Mouse (Mus musculus): Measurements from ENCODE around the gene Pea15a. TPM values are rescaled to one million over a fixed set of nuclear protein-coding genes. Genes with fewer than 3 reads are reported as not detected.

Pea15a gene
- polyA plus RNA-seq, 1 experiment from 2014 or later = 140 TPM

- Histone ChIP-seq H3K9me3 (ENCODE audit: low read depth, low read length) (no peaks in the 10 kb centered on the region), H3K4me2 (peak overlapping the region; percentile 18; the same call in 1 of the 2 replicates), H3K27ac (ENCODE audit: low read depth) (peak overlapping the region; percentile 63), H3K4me1 (ENCODE audit: insufficient read depth) (peaks cover 49% of the 10 kb centered on the region), H3K4me3 (ENCODE audit: low read depth, low read length) (no peak overlapping the region), H3K36me3 (ENCODE audit: insufficient read depth) (peaks cover 63% of the 10 kb centered on the region), H3K27me3 (ENCODE audit: insufficient read depth, low read length) (no peaks in the 10 kb centered on the region), H3K9ac (no peak overlapping the region)
- ATAC-seq (ENCODE audit: insufficient read depth) = no peak
- WGBS = 37% methylated on average over 7 of the region's 7 CpGs
- peak; percentile 51 for DNase-seq
- TF ChIP-seq CTCF (IDR thresholded peaks at IDR 0.05; ENCODE audit: low read depth) = no peak
Measured at GRCm38 (mm10) chr1:172200871-172201447, 5.6 kb downstream of the Pea15a start.

GRCm38 (mm10) chr1:172200161-172200560 lies 6.4 kb downstream of the Pea15a start:
- H3K36me3 ChIP-seq (ENCODE audit: insufficient read depth) = peaks cover 71% of the 10 kb centered on the region
- H3K4me3 ChIP-seq (ENCODE audit: low read depth, low read length) = no peak overlapping the region
- peak overlapping the region; percentile 46; the same call in 1 of the 2 replicates for H3K27ac ChIP-seq (ENCODE audit: low read depth)
- no peaks in the 10 kb centered on the region for H3K9me3 ChIP-seq (ENCODE audit: low read depth, low read length)
- H3K4me2 ChIP-seq = no peak overlapping the region
- TF ChIP-seq CTCF (IDR thresholded peaks at IDR 0.05; ENCODE audit: low read depth) = no peak
- ATAC-seq (ENCODE audit: insufficient read depth) = no peak
- WGBS = 60% methylated on average over 5 of the region's 5 CpGs
- no peaks in the 10 kb centered on the region for H3K27me3 ChIP-seq (ENCODE audit: insufficient read depth, low read length)
- H3K9ac ChIP-seq = no peak overlapping the region
- H3K4me1 ChIP-seq (ENCODE audit: insufficient read depth) = peaks cover 43% of the 10 kb centered on the region
- peak; percentile 51 for DNase-seq

- TF ChIP-seq CTCF (IDR thresholded peaks at IDR 0.05; ENCODE audit: low read depth) = no peak
- Histone ChIP-seq H3K9ac (no peak overlapping the region), H3K36me3 (ENCODE audit: insufficient read depth) (peaks cover 81% of the 10 kb centered on the region), H3K4me3 (ENCODE audit: low read depth, low read length) (no peak overlapping the region), H3K4me2 (no peak overlapping the region), H3K9me3 (ENCODE audit: low read depth, low read length) (no peaks in the 10 kb centered on the region), H3K27me3 (ENCODE audit: insufficient read depth, low read length) (no peaks in the 10 kb centered on the region), H3K4me1 (ENCODE audit: insufficient read depth) (peaks cover 32% of the 10 kb centered on the region), H3K27ac (ENCODE audit: low read depth) (no peak overlapping the region)
- 82% methylated on average over 4 of the region's 4 CpGs for WGBS
- DNase-seq (no peak), ATAC-seq (ENCODE audit: insufficient read depth) (no peak)
Measured at GRCm38 (mm10) chr1:172198996-172199395, 7.6 kb downstream of the Pea15a start.

- peaks cover 84% of the 10 kb centered on the region for H3K36me3 ChIP-seq (ENCODE audit: insufficient read depth)
- no peaks in the 10 kb centered on the region for H3K9me3 ChIP-seq (ENCODE audit: low read depth, low read length)
- no peak overlapping the region for H3K27ac ChIP-seq (ENCODE audit: low read depth)
- peaks cover 25% of the 10 kb centered on the region for H3K4me1 ChIP-seq (ENCODE audit: insufficient read depth)
- no peak overlapping the region for H3K4me2 ChIP-seq
- 87% methylated on average over 8 of the region's 8 CpGs for WGBS
- H3K9ac ChIP-seq = no peak overlapping the region
- no peak for ATAC-seq (ENCODE audit: insufficient read depth)
- H3K27me3 ChIP-seq (ENCODE audit: insufficient read depth, low read length) = no peaks in the 10 kb centered on the region
- DNase-seq = no peak
- TF ChIP-seq CTCF (IDR thresholded peaks at IDR 0.05; ENCODE audit: low read depth) = no peak
- H3K4me3 ChIP-seq (ENCODE audit: low read depth, low read length) = no peak overlapping the region
Measured at GRCm38 (mm10) chr1:172198316-172198715, 8.3 kb downstream of the Pea15a start.

GRCm38 (mm10) chr1:172197851-172198250 lies 8.8 kb downstream of the Pea15a start:
- no peak for ATAC-seq (ENCODE audit: insufficient read depth)
- Histone ChIP-seq H3K4me1 (ENCODE audit: insufficient read depth) (peaks cover 21% of the 10 kb centered on the region), H3K36me3 (ENCODE audit: insufficient read depth) (peaks cover 86% of the 10 kb centered on the region), H3K4me2 (no peak overlapping the region), H3K4me3 (ENCODE audit: low read depth, low read length) (no peak overlapping the region), H3K9ac (no peak overlapping the region), H3K9me3 (ENCODE audit: low read depth, low read length) (no peaks in the 10 kb centered on the region), H3K27ac (ENCODE audit: low read depth) (no peak overlapping the region), H3K27me3 (ENCODE audit: insufficient read depth, low read length) (no peaks in the 10 kb centered on the region)
- no peak for TF ChIP-seq CTCF (IDR thresholded peaks at IDR 0.05; ENCODE audit: low read depth)
- 71% methylated on average over 5 of the region's 5 CpGs for WGBS
- no peak for DNase-seq

GRCm38 (mm10) chr1:172197146-172197545 lies 9.5 kb downstream of the Pea15a start:
- no peak overlapping the region for H3K9ac ChIP-seq
- WGBS = 86% methylated on average over 3 of the region's 3 CpGs
- H3K27ac ChIP-seq (ENCODE audit: low read depth) = no peak overlapping the region
- no peak for TF ChIP-seq CTCF (IDR thresholded peaks at IDR 0.05; ENCODE audit: low read depth)
- H3K27me3 ChIP-seq (ENCODE audit: insufficient read depth, low read length) = no peaks in the 10 kb centered on the region
- H3K4me3 ChIP-seq (ENCODE audit: low read depth, low read length) = no peak overlapping the region
- peaks cover 93% of the 10 kb centered on the region for H3K36me3 ChIP-seq (ENCODE audit: insufficient read depth)
- peaks cover 14% of the 10 kb centered on the region for H3K4me1 ChIP-seq (ENCODE audit: insufficient read depth)
- H3K9me3 ChIP-seq (ENCODE audit: low read depth, low read length) = no peaks in the 10 kb centered on the region
- H3K4me2 ChIP-seq = no peak overlapping the region
- DNase-seq = no peak
- no peak for ATAC-seq (ENCODE audit: insufficient read depth)

- Histone ChIP-seq H3K4me3 (ENCODE audit: low read depth, low read length) (no peak overlapping the region), H3K4me1 (ENCODE audit: insufficient read depth) (no peaks in the 10 kb centered on the region), H3K9ac (no peak overlapping the region), H3K27me3 (ENCODE audit: insufficient read depth, low read length) (no peaks in the 10 kb centered on the region), H3K36me3 (ENCODE audit: insufficient read depth) (peaks cover 92% of the 10 kb centered on the region), H3K27ac (ENCODE audit: low read depth) (no peak overlapping the region), H3K9me3 (ENCODE audit: low read depth, low read length) (no peaks in the 10 kb centered on the region), H3K4me2 (no peak overlapping the region)
- ATAC-seq (ENCODE audit: insufficient read depth) (no peak), DNase-seq (no peak)
- TF ChIP-seq CTCF (IDR thresholded peaks at IDR 0.05; ENCODE audit: low read depth) = no peak
- 79% methylated on average over 8 of the region's 8 CpGs for WGBS
Measured at GRCm38 (mm10) chr1:172194435-172194834, 12.2 kb downstream of the Pea15a start.

Measured in lung, embryonic 14.5 days (tissue).